Mouse (Mus musculus) forebrain, postnatal 0 days (tissue): Measurements from ENCODE around the gene Dapk3. TPM values are rescaled to one million over a fixed set of nuclear protein-coding genes. Genes with fewer than 3 reads are reported as not detected.

Source experiments
- ATAC-seq: fragments of 200-750 bp; cut with Nextera tagmentation; 2 replicates; pipeline ENCODE4 v1.8.0; 2017; ENCODE audit warnings: mild to moderate bottlenecking, moderate library complexity
- DNase-seq: peaks from one replicate; pipeline ENCODE4 v3.0.0-alpha.2; 2015
- H3K27ac ChIP-seq: fragments of 300-500 bp; sonication (generic); 2 replicates; pipeline ENCODE4 v1.5.1; 2014; ENCODE audit warnings: low read depth, mild to moderate bottlenecking, antibody characterized with exemption, low read length, moderate library complexity, mixed read lengths
- H3K27me3 ChIP-seq: fragments of 300-500 bp; sonication (generic); 2 replicates; pipeline ENCODE4 v1.6.1; 2014; ENCODE audit warnings: mild to moderate bottlenecking, low read length, mixed read lengths; ENCODE audit not compliant: insufficient read depth
- H3K36me3 ChIP-seq: fragments of 300-500 bp; sonication (generic); 2 replicates; pipeline ENCODE4 v1.6.1; 2014; ENCODE audit warnings: mild to moderate bottlenecking, moderate library complexity; ENCODE audit not compliant: insufficient read depth
- H3K4me1 ChIP-seq: fragments of 300-500 bp; sonication (generic); 2 replicates; pipeline ENCODE4 v1.6.1; 2014; ENCODE audit warnings: antibody characterized with exemption; ENCODE audit not compliant: insufficient read depth
- H3K4me2 ChIP-seq: fragments of 300-500 bp; sonication (generic); 2 replicates; pipeline ENCODE4 v1.6.1; 2014; ENCODE audit warnings: low read depth, mild to moderate bottlenecking, moderate library complexity
- H3K4me3 ChIP-seq: fragments of 300-500 bp; sonication (generic); 2 replicates; pipeline ENCODE4 v1.5.1; 2014; ENCODE audit warnings: low read depth, low read length, mixed read lengths
- H3K9ac ChIP-seq: fragments of 300-500 bp; sonication (generic); 2 replicates; pipeline ENCODE4 v1.6.1; 2014; ENCODE audit warnings: mild to moderate bottlenecking
- H3K9me3 ChIP-seq: fragments of 300-500 bp; sonication (generic); 2 replicates; pipeline ENCODE4 v1.6.1; 2016; ENCODE audit warnings: low read length
- CTCF ChIP-seq: sonication (generic); IDR thresholded peaks from 2 replicates; pipeline ENCODE4 v1.5.1; 2016; ENCODE audit warnings: antibody characterized with exemption, control low read depth, low read depth
- whole genome bisulfite sequencing: fragments of 180-500 bp; shearing (Covaris S2); extraction: QIAGEN DNeasy Blood & Tissue Kit; methylation state at CpG from one replicate; pipeline ENCODE4 v1.1.7; 2014; 5-methylcytosine and 5-hydroxymethylcytosine counted together
- polyA plus RNA-seq: library from polyadenylated mRNA; unstranded; fragments of >200 nt; fragmentation: Nextera tagmentation; extraction: Ambion mirVana; gene quantifications from 2 replicates; pipeline ENCODE4 v1.2.1, GENCODE M21; 2015
- total RNA-seq: library from RNA; depleted of rRNA; stranded (reverse); fragments of >200 nt; gene quantifications from 2 replicates; pipeline ENCODE4 v1.2.3, GENCODE M21; 2014

Dapk3 gene
- total and polyA plus RNA-seq, 2 experiments from 2014 or later: 58.1 to 64.6 TPM

GRCm38 (mm10) chr10:81141455-81142210 is 41.2 kb upstream of the Dapk3 start:
- no peak for TF ChIP-seq CTCF
- Histone ChIP-seq H3K27ac (no peak overlapping the region), H3K4me2 (no peak overlapping the region), H3K4me1 (peaks cover 9% of the 10 kb centered on the region), H3K9me3 (no peaks in the 10 kb centered on the region), H3K36me3 (peaks cover 28% of the 10 kb centered on the region), H3K4me3 (no peak overlapping the region), H3K27me3 (no peaks in the 10 kb centered on the region), H3K9ac (no peak overlapping the region)
- DNase-seq (no peak), ATAC-seq (no peak)
- WGBS: 78% methylated on average over 7 of the region's 7 CpGs

GRCm38 (mm10) chr10:81142551-81142981 is 40.2 kb upstream of the Dapk3 start:
- no peak for ATAC-seq
- no peak for DNase-seq
- H3K36me3 ChIP-seq: peaks cover 38% of the 10 kb centered on the region
- no peak overlapping the region for H3K9ac ChIP-seq
- TF ChIP-seq CTCF: no peak
- H3K4me1 ChIP-seq: peaks cover 9% of the 10 kb centered on the region
- H3K4me3 ChIP-seq: no peak overlapping the region
- WGBS: 58% methylated on average over 5 of the region's 5 CpGs
- H3K9me3 ChIP-seq: no peaks in the 10 kb centered on the region
- no peak overlapping the region for H3K4me2 ChIP-seq
- no peak overlapping the region for H3K27ac ChIP-seq
- H3K27me3 ChIP-seq: no peaks in the 10 kb centered on the region

GRCm38 (mm10) chr10:81143157-81143633 is 39.6 kb upstream of the Dapk3 start:
- no peak for DNase-seq
- Histone ChIP-seq H3K36me3 (peaks cover 44% of the 10 kb centered on the region), H3K4me3 (no peak overlapping the region), H3K9me3 (no peaks in the 10 kb centered on the region), H3K27ac (no peak overlapping the region), H3K9ac (no peak overlapping the region), H3K4me2 (no peak overlapping the region), H3K27me3 (no peaks in the 10 kb centered on the region), H3K4me1 (peaks cover 8% of the 10 kb centered on the region)
- no peak for ATAC-seq
- no peak for TF ChIP-seq CTCF
- WGBS: 86% methylated on average over 6 of the region's 7 CpGs

GRCm38 (mm10) chr10:81143845-81144437 is 38.9 kb upstream of the Dapk3 start:
- 94% methylated on average over 52 of the region's 52 CpGs for WGBS
- TF ChIP-seq CTCF: no peak
- no peak overlapping the region for H3K9ac ChIP-seq
- ATAC-seq (no peak), DNase-seq (no peak)
- H3K4me3 ChIP-seq: no peak overlapping the region
- H3K27ac ChIP-seq: no peak overlapping the region
- no peaks in the 10 kb centered on the region for H3K9me3 ChIP-seq
- no peaks in the 10 kb centered on the region for H3K27me3 ChIP-seq
- H3K36me3 ChIP-seq: peaks cover 52% of the 10 kb centered on the region
- H3K4me2 ChIP-seq: no peak overlapping the region
- peaks cover 2% of the 10 kb centered on the region; the same call in 1 of the 2 replicates for H3K4me1 ChIP-seq

- no peaks in the 10 kb centered on the region; the same call in 1 of the 2 replicates for H3K4me1 ChIP-seq
- H3K27me3 ChIP-seq: no peaks in the 10 kb centered on the region
- DNase-seq (no peak), ATAC-seq (no peak)
- H3K9me3 ChIP-seq: no peaks in the 10 kb centered on the region
- H3K9ac ChIP-seq: no peak overlapping the region
- WGBS: 93% methylated on average over 27 of the region's 27 CpGs
- H3K4me3 ChIP-seq: no peak overlapping the region
- H3K36me3 ChIP-seq: peaks cover 54% of the 10 kb centered on the region
- TF ChIP-seq CTCF: no peak
- no peak overlapping the region for H3K4me2 ChIP-seq
- H3K27ac ChIP-seq: no peak overlapping the region
Measured at GRCm38 (mm10) chr10:81144667-81145066, 38.1 kb upstream of the Dapk3 start.

GRCm38 (mm10) chr10:81145307-81145706 is 37.5 kb upstream of the Dapk3 start:
- 89% methylated on average over 6 of the region's 6 CpGs for WGBS
- no peak for DNase-seq
- no peaks in the 10 kb centered on the region; the same call in 1 of the 2 replicates for H3K4me1 ChIP-seq
- no peak overlapping the region for H3K9ac ChIP-seq
- no peak overlapping the region for H3K4me2 ChIP-seq
- H3K4me3 ChIP-seq: no peak overlapping the region
- peaks cover 56% of the 10 kb centered on the region for H3K36me3 ChIP-seq
- TF ChIP-seq CTCF: no peak
- no peaks in the 10 kb centered on the region for H3K27me3 ChIP-seq
- no peak for ATAC-seq
- H3K9me3 ChIP-seq: no peaks in the 10 kb centered on the region
- H3K27ac ChIP-seq: no peak overlapping the region

- H3K9me3 ChIP-seq: no peaks in the 10 kb centered on the region
- H3K36me3 ChIP-seq: peaks cover 58% of the 10 kb centered on the region
- ATAC-seq: no peak
- H3K4me1 ChIP-seq: no peaks in the 10 kb centered on the region; the same call in 1 of the 2 replicates
- 88% methylated on average over 7 of the region's 7 CpGs for WGBS
- no peak overlapping the region for H3K27ac ChIP-seq
- no peak overlapping the region for H3K9ac ChIP-seq
- no peak for DNase-seq
- no peak for TF ChIP-seq CTCF
- no peak overlapping the region for H3K4me2 ChIP-seq
- H3K4me3 ChIP-seq: no peak overlapping the region
- H3K27me3 ChIP-seq: no peaks in the 10 kb centered on the region
Measured at GRCm38 (mm10) chr10:81145778-81146177, 37.0 kb upstream of the Dapk3 start.
